10 mouse cellular contexts compared by ENCODE assay signal in genomic region chr4:46731590-46731989, GRCm38 (mm10).
DNase-seq lines count a peak whose midpoint lies in the region; ATAC-seq and TF ChIP-seq lines count a peak whose summit lies in the region.
"Had no signal": no experiment of that assay in that cellular context is flagged by ENCODE, and none has a peak within 500 bp of the region (broad histone marks: within the 10 kb centered on the region; RNA-seq: fewer than 3 reads in every experiment).

No protein-coding gene starts in this region.

- 19% methylated on average over 8 of the region's 8 CpGs for WGBS in forebrain, postnatal 0 days
- 24% methylated on average over 8 of the region's 8 CpGs for WGBS in midbrain, embryonic 10.5 days

- peak; percentile 10; the same call in 1 of the 2 replicates for ATAC-seq in forebrain, postnatal 0 days

- no peaks in the 10 kb centered on the region for H3K27me3 ChIP-seq in forebrain, postnatal 0 days (ENCODE audit: insufficient read depth, low read length)
- H3K27me3 ChIP-seq in midbrain, embryonic 10.5 days (ENCODE audit: low read depth, poor library complexity, severe bottlenecking), result peaks cover 14% of the 10 kb centered on the region

- no peak for TF ChIP-seq CTCF in forebrain, postnatal 0 days (IDR thresholded peaks at IDR 0.05; ENCODE audit: low read depth)

- H3K9ac ChIP-seq in forebrain, postnatal 0 days, result no peak overlapping the region

- H3K9me3 ChIP-seq in forebrain, postnatal 0 days (ENCODE audit: low read length), result no peaks in the 10 kb centered on the region
- H3K9me3 ChIP-seq in midbrain, embryonic 10.5 days (replicated peaks), result no peaks in the 10 kb centered on the region

- H3K4me3 ChIP-seq in forebrain, postnatal 0 days (ENCODE audit: low read depth, low read length), result no peak overlapping the region
- H3K4me3 ChIP-seq in midbrain, embryonic 10.5 days, result no peak overlapping the region

- peaks cover 11% of the 10 kb centered on the region for H3K36me3 ChIP-seq in forebrain, postnatal 0 days (ENCODE audit: insufficient read depth)
- H3K36me3 ChIP-seq in midbrain, embryonic 10.5 days, result no peaks in the 10 kb centered on the region

- no peak overlapping the region for H3K4me2 ChIP-seq in forebrain, postnatal 0 days (ENCODE audit: low read depth)

- peaks cover 11% of the 10 kb centered on the region; the same call in 1 of the 2 replicates for H3K4me1 ChIP-seq in forebrain, postnatal 0 days (ENCODE audit: insufficient read depth)
- H3K4me1 ChIP-seq in midbrain, embryonic 10.5 days, result peaks cover 58% of the 10 kb centered on the region

- peak; percentile 40 for DNase-seq in right cerebral cortex, adult 18-20 months
- DNase-seq in right cerebral cortex, postnatal 4 days, result no peak
- peak; percentile 20 for DNase-seq in forebrain, postnatal 0 days
- peak; percentile 47 for DNase-seq in midbrain, embryonic 10.5 days (ENCODE audit: low spot score)
- no peak for DNase-seq in thymus, adult 18-20 months
- DNase-seq in ovary, adult 18-20 months (ENCODE audit: low spot score), result no peak
- no peak for DNase-seq in cerebellum, postnatal 14 days
- DNase-seq in thymus, postnatal 36 days, result no peak
- DNase-seq: cerebellum, adult 11-12 months; right cerebral cortex, postnatal 25 days had no signal

- H3K27ac ChIP-seq in forebrain, postnatal 0 days (ENCODE audit: low read depth, low read length), result peak overlapping the region; percentile 9; the same call in 1 of the 2 replicates
- H3K27ac ChIP-seq in midbrain, embryonic 10.5 days (replicated peaks), result peak overlapping the region; percentile 76

Comparison
In these comparisons a context has a peak if more than half of its experiments do, and no peak if none do; other contexts are left out.
1. DNase-seq: peak in right cerebral cortex, adult 18-20 months (single experiment), forebrain, postnatal 0 days (single experiment) and midbrain, embryonic 10.5 days (single experiment); none in right cerebral cortex, postnatal 4 days (single experiment), thymus, adult 18-20 months (0 of 2), ovary, adult 18-20 months (single experiment), cerebellum, postnatal 14 days (0 of 2) and thymus, postnatal 36 days (0 of 2).